Mouse (Mus musculus) adrenal gland, postnatal 14 days (tissue): ENCODE results near the gene Cd28. TPM values are rescaled to one million over a fixed set of nuclear protein-coding genes. Genes with fewer than 3 reads are reported as not detected.

Experiments used
- DNase-seq: peaks from one replicate; pipeline ENCODE4 v3.0.0; 2021; ENCODE audit warnings: mixed read lengths
- long read RNA-seq, 2 experiments: library from polyadenylated mRNA; stranded (forward); transcript quantifications; one replicate each; pipeline ENCODE4 v2.0.0; 2021
- total RNA-seq: library from RNA; stranded (reverse); gene quantifications from 2 replicates; pipeline ENCODE4 v1.2.3, GENCODE M21; 2021

Gene Cd28
- total RNA-seq = 0.52 and 4.2 TPM in 2 replicates
- long read RNA-seq, experiment 1 = 0 reads
- long read RNA-seq, experiment 2 = 0 reads

- DNase-seq = no peak
Measured at GRCm38 (mm10) chr1:60716567-60716966, at the start of gene Cd28. Gene Cd28, plus strand, starts transcription at chr1:60716800.

- peak; percentile 39 for DNase-seq
Measured at GRCm38 (mm10) chr1:60667873-60668616, 48.6 kb upstream of the Cd28 start.

GRCm38 (mm10) chr1:60669048-60669447 lies 47.6 kb upstream of the Cd28 start:
- DNase-seq = peak; percentile 60

- no peak for DNase-seq
Measured at GRCm38 (mm10) chr1:60669664-60670063, 46.9 kb upstream of the Cd28 start.

GRCm38 (mm10) chr1:60670172-60670571 lies 46.4 kb upstream of the Cd28 start:
- DNase-seq = no peak

- DNase-seq = no peak
Measured at GRCm38 (mm10) chr1:60683766-60684165, 32.8 kb upstream of the Cd28 start.

GRCm38 (mm10) chr1:60696115-60696895 lies 20.3 kb upstream of the Cd28 start:
- DNase-seq = no peak

- no peak for DNase-seq
Measured at GRCm38 (mm10) chr1:60702641-60703040, 14.0 kb upstream of the Cd28 start.

GRCm38 (mm10) chr1:60713238-60713637 lies 3.4 kb upstream of the Cd28 start:
- DNase-seq = no peak

GRCm38 (mm10) chr1:60715651-60716196 lies 876 bp upstream of the Cd28 start:
- DNase-seq = peak; percentile 8

GRCm38 (mm10) chr1:60718580-60718979 lies 2.0 kb downstream of the Cd28 start:
- no peak for DNase-seq

- no peak for DNase-seq
Measured at GRCm38 (mm10) chr1:60723555-60723954, 7.0 kb downstream of the Cd28 start.

- peak; percentile 11 for DNase-seq
Measured at GRCm38 (mm10) chr1:60731940-60732339, 15.3 kb downstream of the Cd28 start.

- peak; percentile 24 for DNase-seq
Measured at GRCm38 (mm10) chr1:60735072-60735907, 18.7 kb downstream of the Cd28 start.

GRCm38 (mm10) chr1:60735908-60736280 lies 19.3 kb downstream of the Cd28 start:
- DNase-seq = no peak

GRCm38 (mm10) chr1:60744266-60744665 lies 27.7 kb downstream of the Cd28 start:
- no peak for DNase-seq

GRCm38 (mm10) chr1:60745664-60746063 lies 29.1 kb downstream of the Cd28 start:
- DNase-seq = no peak

- peak; percentile 46 for DNase-seq
Measured at GRCm38 (mm10) chr1:60746153-60746552, 29.6 kb downstream of the Cd28 start.

GRCm38 (mm10) chr1:60746856-60747255 lies 30.3 kb downstream of the Cd28 start:
- DNase-seq = no peak

- no peak for DNase-seq
Measured at GRCm38 (mm10) chr1:60748286-60748685, 31.7 kb downstream of the Cd28 start.

- no peak for DNase-seq
Measured at GRCm38 (mm10) chr1:60748936-60749335, 32.3 kb downstream of the Cd28 start.

- DNase-seq = no peak
Measured at GRCm38 (mm10) chr1:60749346-60749840, 32.8 kb downstream of the Cd28 start.
